Mouse (Mus musculus) bone marrow, adult 2 months (tissue): ENCODE results near the gene Slc1a4.

Experiments used
- CTCF ChIP-seq: fragments of 200-500 bp; IDR thresholded peaks from 2 replicates; pipeline ENCODE4 v1.5.1; 2011; ENCODE audit warnings: low read length, control low read depth; ENCODE audit not compliant: control insufficient read depth, insufficient read depth
- POLR2A ChIP-seq: fragments of 200-500 bp; IDR thresholded peaks from 2 replicates; pipeline ENCODE4 v1.6.1; 2011; ENCODE audit warnings: low read depth, mild to moderate bottlenecking, control low read depth, low read length, borderline replicate concordance; ENCODE audit not compliant: control insufficient read depth

- TF ChIP-seq POLR2A = no peak
- TF ChIP-seq CTCF = no peak
Measured at GRCm38 (mm10) chr11:20357684-20358447, 25.4 kb upstream of the Slc1a4 start.
